25 mouse cellular contexts compared by ENCODE assay signal in the genomic region with DNA sequence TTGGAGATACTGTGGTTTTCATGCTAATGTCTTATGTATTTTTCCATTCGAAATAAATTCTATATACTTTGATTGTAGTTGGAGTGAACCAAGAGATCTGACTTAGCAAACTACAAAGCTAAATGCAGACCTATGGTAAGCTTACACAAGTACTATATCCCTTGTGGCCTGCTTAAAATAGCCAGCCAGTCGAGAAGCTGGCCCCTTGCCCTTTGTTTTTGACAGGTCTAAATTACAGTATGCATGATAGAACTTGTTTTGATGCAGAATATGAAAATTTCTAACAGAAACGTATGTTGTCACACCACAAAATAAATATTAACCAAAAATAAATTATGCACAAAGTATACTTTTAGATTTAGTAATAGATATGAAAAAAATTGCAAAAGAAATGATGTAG. TPM values are rescaled to one million over a fixed set of nuclear protein-coding genes. Genes with fewer than 3 reads are reported as not detected.
"Had no signal": no experiment of that assay in that cellular context is flagged by ENCODE, and none has a peak within 500 bp of the region (broad histone marks: within the 10 kb centered on the region; RNA-seq: fewer than 3 reads in every experiment).

No protein-coding gene starts in this region.

- H3K4me3 ChIP-seq: embryonic facial prominence, embryonic 10.5 days; embryonic facial prominence, embryonic 12.5 days; embryonic facial prominence, embryonic 13.5 days; embryonic facial prominence, embryonic 15.5 days; erythroblast, embryonic 14.5 days; forebrain, embryonic 10.5 days; forebrain, embryonic 12.5 days; forebrain, embryonic 13.5 days; forebrain, embryonic 15.5 days; gastrocnemius, adult 2 months; heart, adult 2 months; heart, embryonic 10.5 days had no signal

- H3K36me3 ChIP-seq: embryonic facial prominence, embryonic 10.5 days; embryonic facial prominence, embryonic 12.5 days; embryonic facial prominence, embryonic 13.5 days; embryonic facial prominence, embryonic 15.5 days; forebrain, embryonic 10.5 days; forebrain, embryonic 12.5 days; forebrain, embryonic 15.5 days; heart, embryonic 10.5 days had no signal

- H3K9me3 ChIP-seq: embryonic facial prominence, embryonic 10.5 days; embryonic facial prominence, embryonic 12.5 days; embryonic facial prominence, embryonic 13.5 days; embryonic facial prominence, embryonic 15.5 days; forebrain, embryonic 10.5 days; forebrain, embryonic 12.5 days; forebrain, embryonic 13.5 days; forebrain, embryonic 15.5 days; heart, embryonic 10.5 days had no signal

- H3K27me3 ChIP-seq: embryonic facial prominence, embryonic 12.5 days; embryonic facial prominence, embryonic 13.5 days; embryonic facial prominence, embryonic 15.5 days; forebrain, embryonic 12.5 days; forebrain, embryonic 13.5 days; forebrain, embryonic 15.5 days had no signal

- H3K4me1 ChIP-seq: embryonic facial prominence, embryonic 10.5 days; embryonic facial prominence, embryonic 12.5 days; embryonic facial prominence, embryonic 13.5 days; embryonic facial prominence, embryonic 15.5 days; forebrain, embryonic 10.5 days; forebrain, embryonic 12.5 days; forebrain, embryonic 13.5 days; forebrain, embryonic 15.5 days; heart, embryonic 10.5 days had no signal

- H3K27ac ChIP-seq: embryonic facial prominence, embryonic 10.5 days; embryonic facial prominence, embryonic 12.5 days; embryonic facial prominence, embryonic 13.5 days; embryonic facial prominence, embryonic 15.5 days; forebrain, embryonic 10.5 days; forebrain, embryonic 12.5 days; forebrain, embryonic 13.5 days; forebrain, embryonic 15.5 days; gastrocnemius, adult 2 months; heart, adult 2 months; heart, embryonic 10.5 days had no signal

- H3K4me2 ChIP-seq: embryonic facial prominence, embryonic 12.5 days; embryonic facial prominence, embryonic 13.5 days; embryonic facial prominence, embryonic 15.5 days; forebrain, embryonic 12.5 days; forebrain, embryonic 13.5 days; forebrain, embryonic 15.5 days had no signal

- H3K9ac ChIP-seq: embryonic facial prominence, embryonic 12.5 days; embryonic facial prominence, embryonic 13.5 days; embryonic facial prominence, embryonic 15.5 days; forebrain, embryonic 12.5 days; forebrain, embryonic 13.5 days; forebrain, embryonic 15.5 days; forebrain, postnatal 0 days had no signal

- ATAC-seq: forebrain, embryonic 13.5 days; forebrain, embryonic 14.5 days; forebrain, embryonic 15.5 days; forebrain, embryonic 16.5 days; forebrain, postnatal 0 days had no signal

- DNase-seq: cerebellum, adult 9-11 months; cerebellum, postnatal 25 days; cerebellum, postnatal 36 days; embryo, embryonic 11 days; forebrain, postnatal 0 days; gastrocnemius, adult 2 months; gastrocnemius, postnatal 10 days; gastrocnemius, postnatal 14 days; gastrocnemius, postnatal 25 days; gastrocnemius, postnatal 36 days; heart, adult 11 months; heart, adult 18-20 months; heart, adult 2 months had no signal

RNA-seq across cellular contexts. Expression of gene Gprin3, which starts 9.8 kb away (rescaled TPM):
- polyA plus RNA-seq: erythroblast, embryonic 14.5 days had no signal
